Mouse (Mus musculus) liver, embryonic 12.5 days (tissue): ENCODE results near the gene Lrrc10. TPM values are rescaled to one million over a fixed set of nuclear protein-coding genes. Genes with fewer than 3 reads are reported as not detected.

Source experiments
- ATAC-seq: fragments of 200-750 bp; cut with Nextera tagmentation; 2 replicates; pipeline ENCODE4 v1.8.0; 2017; ENCODE audit warnings: moderate number of reproducible peaks, mild to moderate bottlenecking, moderate library complexity
- H3K27ac ChIP-seq: fragments of 300-500 bp; sonication (generic); 2 replicates; pipeline ENCODE4 v1.5.1; 2016; ENCODE audit warnings: mild to moderate bottlenecking
- H3K27me3 ChIP-seq: fragments of 300-500 bp; sonication (generic); replicated peaks from 2 replicates; pipeline ENCODE4 v1.6.1; 2016; ENCODE audit warnings: mild to moderate bottlenecking, moderate library complexity
- H3K36me3 ChIP-seq: fragments of 300-500 bp; sonication (generic); 2 replicates; pipeline ENCODE4 v1.6.1; 2016; ENCODE audit warnings: mild to moderate bottlenecking, moderate library complexity
- H3K4me1 ChIP-seq: fragments of 300-500 bp; sonication (generic); 2 replicates; pipeline ENCODE4 v1.6.1; 2016
- H3K4me2 ChIP-seq: fragments of 300-500 bp; sonication (generic); 2 replicates; pipeline ENCODE4 v1.6.1; 2016; ENCODE audit warnings: mild to moderate bottlenecking, moderate library complexity
- H3K4me3 ChIP-seq: fragments of 300-500 bp; sonication (generic); 2 replicates; pipeline ENCODE4 v1.5.1; 2016; ENCODE audit warnings: mild to moderate bottlenecking, moderate library complexity
- H3K9ac ChIP-seq: fragments of 300-500 bp; sonication (generic); 2 replicates; pipeline ENCODE4 v1.6.1; 2016; ENCODE audit warnings: mild to moderate bottlenecking, moderate library complexity
- H3K9me3 ChIP-seq: fragments of 300-500 bp; sonication (generic); replicated peaks from 2 replicates; pipeline ENCODE4 v1.6.1; 2016; ENCODE audit warnings: mild to moderate bottlenecking, moderate library complexity
- WGBS: fragments of 180-500 bp; shearing (Covaris S2); methylation state at CpG from one replicate; pipeline ENCODE4 v1.1.7; 2016; ENCODE audit not compliant: insufficient replicate concordance; 5-methylcytosine and 5-hydroxymethylcytosine counted together
- polyA plus RNA-seq: library from polyadenylated mRNA; unstranded; fragments of >200 nt; fragmentation: Nextera tagmentation; extraction: Ambion mirVana; gene quantifications from 2 replicates; pipeline ENCODE4 v1.2.1, GENCODE M21; 2016

Gene Lrrc10
- polyA plus RNA-seq, 1 experiment from 2014 or later, result not detected

- no peak for ATAC-seq
- Histone ChIP-seq H3K4me2 (no peak overlapping the region), H3K27ac (no peak overlapping the region), H3K27me3 (no peaks in the 10 kb centered on the region), H3K36me3 (peaks cover 100% of the 10 kb centered on the region), H3K4me3 (no peak overlapping the region), H3K4me1 (peaks cover 26% of the 10 kb centered on the region), H3K9me3 (no peaks in the 10 kb centered on the region), H3K9ac (no peak overlapping the region)
- 87% methylated on average over 4 of the region's 4 CpGs for WGBS
These were observed 10.5 kb downstream of the Lrrc10 start for GRCm38 (mm10) chr10:117055668-117056067.

GRCm38 (mm10) chr10:117062894-117063253, 17.7 kb downstream of the Lrrc10 start:
- Histone ChIP-seq H3K27me3 (no peaks in the 10 kb centered on the region), H3K4me1 (peaks cover 52% of the 10 kb centered on the region), H3K4me2 (peak overlapping the region; percentile 87), H3K9ac (peak overlapping the region; percentile 85), H3K36me3 (peaks cover 43% of the 10 kb centered on the region), H3K4me3 (peak overlapping the region; percentile 79), H3K9me3 (no peaks in the 10 kb centered on the region), H3K27ac (peak overlapping the region; percentile 82)
- peak; percentile 50 for ATAC-seq
- WGBS, result under 1% methylated on average over 15 of the region's 15 CpGs

GRCm38 (mm10) chr10:117063254-117064021, 18.3 kb downstream of the Lrrc10 start, which contains the start of gene Cct2:
Gene Cct2 (minus strand): TSS chr10:117063814.
- no peaks in the 10 kb centered on the region for H3K27me3 ChIP-seq
- no peaks in the 10 kb centered on the region for H3K9me3 ChIP-seq
- ATAC-seq, result peak; percentile 91
- H3K36me3 ChIP-seq, result peaks cover 38% of the 10 kb centered on the region
- H3K27ac ChIP-seq, result peak within 1 kb of the TSS; percentile 82
- H3K4me3 ChIP-seq, result peak within 1 kb of the TSS; percentile 79
- H3K4me2 ChIP-seq, result peak within 1 kb of the TSS; percentile 87
- under 1% methylated on average over 68 of the region's 68 CpGs for WGBS
- H3K4me1 ChIP-seq, result peaks cover 47% of the 10 kb centered on the region
- peak within 1 kb of the TSS; percentile 85 for H3K9ac ChIP-seq

- no peak for ATAC-seq
- Histone ChIP-seq H3K9me3 (no peaks in the 10 kb centered on the region), H3K9ac (peak overlapping the region; percentile 85; the same call in 1 of the 2 replicates), H3K27ac (peak overlapping the region; percentile 82), H3K36me3 (peaks cover 35% of the 10 kb centered on the region), H3K4me1 (peaks cover 41% of the 10 kb centered on the region), H3K4me3 (peak overlapping the region; percentile 79), H3K4me2 (peak overlapping the region; percentile 87), H3K27me3 (no peaks in the 10 kb centered on the region)
- WGBS, result 2% methylated on average over 7 of the region's 7 CpGs
These were observed 18.9 kb downstream of the Lrrc10 start for GRCm38 (mm10) chr10:117064076-117064475.

- Histone ChIP-seq H3K4me3 (no peak overlapping the region), H3K36me3 (peaks cover 50% of the 10 kb centered on the region), H3K9me3 (no peaks in the 10 kb centered on the region), H3K9ac (no peak overlapping the region), H3K27me3 (no peaks in the 10 kb centered on the region), H3K27ac (no peak overlapping the region), H3K4me2 (no peak overlapping the region), H3K4me1 (peaks cover 5% of the 10 kb centered on the region)
- no peak for ATAC-seq
- WGBS, result 87% methylated on average over 3 of the region's 3 CpGs
These were observed 24.0 kb downstream of the Lrrc10 start for GRCm38 (mm10) chr10:117069109-117069508.

GRCm38 (mm10) chr10:117072191-117072888, 27.2 kb downstream of the Lrrc10 start:
- Histone ChIP-seq H3K4me3 (no peak overlapping the region), H3K9ac (no peak overlapping the region), H3K9me3 (no peaks in the 10 kb centered on the region), H3K36me3 (peaks cover 80% of the 10 kb centered on the region), H3K27ac (no peak overlapping the region), H3K4me1 (no peaks in the 10 kb centered on the region), H3K27me3 (no peaks in the 10 kb centered on the region), H3K4me2 (no peak overlapping the region)
- ATAC-seq, result no peak
- 87% methylated on average over 18 of the region's 18 CpGs for WGBS

GRCm38 (mm10) chr10:117073176-117073575, 28.0 kb downstream of the Lrrc10 start:
- no peak for ATAC-seq
- H3K9ac ChIP-seq, result no peak overlapping the region
- peaks cover 89% of the 10 kb centered on the region for H3K36me3 ChIP-seq

GRCm38 (mm10) chr10:117078284-117078683, 33.1 kb downstream of the Lrrc10 start:
- no peak overlapping the region for H3K27ac ChIP-seq
- 63% methylated on average over 6 of the region's 6 CpGs for WGBS
- peaks cover 9% of the 10 kb centered on the region for H3K4me1 ChIP-seq
- H3K9ac ChIP-seq, result no peak overlapping the region
- no peak overlapping the region for H3K4me2 ChIP-seq
- H3K36me3 ChIP-seq, result peaks cover 91% of the 10 kb centered on the region
- peak; percentile 80 for ATAC-seq
- no peaks in the 10 kb centered on the region for H3K27me3 ChIP-seq
- no peak overlapping the region for H3K4me3 ChIP-seq
- H3K9me3 ChIP-seq, result no peaks in the 10 kb centered on the region

More at GRCm38 (mm10) chr10:117073176-117073575, 28.0 kb downstream of the Lrrc10 start:
- Histone ChIP-seq H3K27me3 (no peaks in the 10 kb centered on the region), H3K4me1 (no peaks in the 10 kb centered on the region; the same call in 1 of the 2 replicates), H3K4me2 (no peak overlapping the region), H3K27ac (no peak overlapping the region), H3K9me3 (no peaks in the 10 kb centered on the region), H3K4me3 (no peak overlapping the region)
- 84% methylated on average over 7 of the region's 7 CpGs for WGBS

GRCm38 (mm10) chr10:117081326-117081725, 36.2 kb downstream of the Lrrc10 start:
- Histone ChIP-seq H3K9ac (no peak overlapping the region), H3K9me3 (no peaks in the 10 kb centered on the region), H3K27me3 (no peaks in the 10 kb centered on the region), H3K27ac (no peak overlapping the region), H3K4me2 (no peak overlapping the region), H3K4me3 (no peak overlapping the region), H3K4me1 (peaks cover 13% of the 10 kb centered on the region), H3K36me3 (peaks cover 92% of the 10 kb centered on the region)
- no peak for ATAC-seq
- WGBS, result 91% methylated on average over 4 of the region's 4 CpGs

GRCm38 (mm10) chr10:117081914-117082359, 36.8 kb downstream of the Lrrc10 start:
- H3K27ac ChIP-seq, result peak overlapping the region; percentile 34; the same call in 1 of the 2 replicates
- H3K9me3 ChIP-seq, result no peaks in the 10 kb centered on the region
- H3K9ac ChIP-seq, result 0 out of 2 replicates have a peak overlapping the region, but pooled peaks have one; percentile 7
- peaks cover 91% of the 10 kb centered on the region for H3K36me3 ChIP-seq
- H3K4me2 ChIP-seq, result no peak overlapping the region
- 86% methylated on average over 2 of the region's 2 CpGs for WGBS
- no peak for ATAC-seq
- H3K4me3 ChIP-seq, result no peak overlapping the region
- H3K4me1 ChIP-seq, result peaks cover 13% of the 10 kb centered on the region
- no peaks in the 10 kb centered on the region for H3K27me3 ChIP-seq

- 72% methylated on average over 4 of the region's 4 CpGs for WGBS
- Histone ChIP-seq H3K36me3 (peaks cover 80% of the 10 kb centered on the region), H3K9me3 (no peaks in the 10 kb centered on the region), H3K4me2 (no peak overlapping the region), H3K9ac (no peak overlapping the region), H3K4me1 (peaks cover 35% of the 10 kb centered on the region), H3K27ac (no peak overlapping the region), H3K4me3 (no peak overlapping the region), H3K27me3 (no peaks in the 10 kb centered on the region)
- no peak for ATAC-seq
These were observed 44.5 kb downstream of the Lrrc10 start for GRCm38 (mm10) chr10:117089628-117090027.
